Mouse (Mus musculus): ENCODE data around the gene Akr1cl. TPM values are rescaled to one million over a fixed set of nuclear protein-coding genes. Genes with fewer than 3 reads are reported as not detected.
A peak's percentile ranks its signal among the peaks of the same experiment; 100 is the strongest.

Akr1cl gene
- total RNA-seq, 2 experiments from 2014 or later: not detected

- peak; percentile 50 to 51 for DNase-seq
Measured at GRCm38 (mm10) chr1:64986120-64986519, 46.4 kb downstream of the Akr1cl start.

- no peak for DNase-seq
Measured at GRCm38 (mm10) chr1:64983247-64983646, 49.3 kb downstream of the Akr1cl start.

- DNase-seq: peak; percentile 9 to 13
Measured at GRCm38 (mm10) chr1:64978321-64978799, 54.2 kb downstream of the Akr1cl start.

- DNase-seq: no peak
Measured at GRCm38 (mm10) chr1:64975346-64975745, 57.2 kb downstream of the Akr1cl start.

GRCm38 (mm10) chr1:64970685-64971084 lies 61.9 kb downstream of the Akr1cl start:
- no peak for DNase-seq

Other genes starting within 250 kb of the Akr1cl start
- gene Plekhm3, start 75.9 kb downstream of the Akr1cl start, total RNA-seq (2021): 10 to 100 TPM; 30.7 to 35.0 TPM
- gene Cryge, start 18.4 kb upstream of the Akr1cl start, total RNA-seq (2021): not detected
- gene Crygd, start 30.7 kb upstream of the Akr1cl start, total RNA-seq (2021): not detected
- gene Crygc, start 40.9 kb upstream of the Akr1cl start, total RNA-seq (2021): not detected
- gene Crygb, start 49.5 kb upstream of the Akr1cl start, total RNA-seq (2021): not detected
- gene Cryga, start 70.6 kb upstream of the Akr1cl start, total RNA-seq (2021): 1 to 10 TPM; 1.1 to 1.8 TPM
- not detected for gene Gm28845, start 86.8 kb upstream of the Akr1cl start, total RNA-seq (2021)
- 1 to 10 TPM; 7.9 to 9.9 TPM for gene D630023F18Rik, start 90.5 kb upstream of the Akr1cl start, total RNA-seq (2021)
- 10 to 100 TPM; 45.6 to 48.5 TPM for gene Idh1, start 153.7 kb upstream of the Akr1cl start, total RNA-seq (2021)
- gene Pikfyve, start 153.9 kb upstream of the Akr1cl start, total RNA-seq (2021): 10 to 100 TPM; 41.9 to 44.0 TPM
- under 1 TPM; 0.17 to 0.30 TPM for gene Pth2r, start 249.3 kb upstream of the Akr1cl start, total RNA-seq (2021)